Mouse (Mus musculus): ENCODE data around the gene Rnf185.

Rnf185 gene

DNA sequence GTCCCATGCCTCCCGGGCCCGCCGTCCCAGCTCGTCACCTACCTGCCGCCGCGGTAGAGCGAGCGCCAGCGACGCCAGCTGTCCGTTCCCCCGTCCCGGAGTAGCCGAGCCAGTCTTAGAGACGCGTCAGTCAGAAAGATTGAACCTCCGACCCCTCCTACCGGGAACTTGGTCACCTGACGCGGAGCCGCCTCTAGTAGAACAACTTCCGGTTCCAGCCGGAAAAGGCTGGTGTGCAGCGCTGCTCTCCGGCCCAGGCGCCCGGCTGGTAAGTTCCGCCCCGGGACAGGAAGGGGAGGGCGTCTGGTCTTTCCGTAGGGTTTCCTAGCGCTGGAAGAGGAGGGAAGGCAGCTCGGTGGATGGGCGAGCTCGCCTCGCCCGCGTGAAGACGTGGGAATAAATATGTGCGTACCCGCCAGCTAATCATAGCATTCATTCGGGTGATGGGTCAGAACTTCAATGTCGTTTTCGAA, at the start of gene Rnf185:
TSS of gene Rnf185 (minus strand) at position 197 of the 473 bp plus-strand sequence.
- CTCF ChIA-PET, result interaction anchor here (0.6 kb wide), 1 partner anchor 31 kb away, joined by 13 read pairs; no protein-coding TSS in a partner anchor

DNA sequence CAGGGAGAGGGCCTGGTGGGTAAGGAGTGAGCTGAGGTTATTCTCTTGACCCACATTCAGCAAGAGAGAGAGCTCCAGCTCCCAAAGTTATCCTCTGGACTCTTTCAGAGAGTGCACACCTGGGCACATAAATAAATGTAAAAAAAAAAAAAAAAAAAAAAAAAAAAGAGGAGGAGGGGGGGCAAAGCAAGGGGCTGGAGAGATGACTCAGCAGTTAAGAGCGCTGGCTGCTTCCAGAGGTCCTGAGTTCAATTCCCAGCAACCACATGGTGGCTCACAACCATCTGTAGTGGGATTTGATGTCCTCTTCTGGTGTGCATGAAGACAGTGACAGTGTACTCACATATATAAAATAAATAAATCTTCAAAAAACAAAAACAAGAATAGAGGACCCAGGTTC, 45.1 kb upstream of the Rnf185 start:
- CTCF ChIA-PET, result no interaction called here

DNA sequence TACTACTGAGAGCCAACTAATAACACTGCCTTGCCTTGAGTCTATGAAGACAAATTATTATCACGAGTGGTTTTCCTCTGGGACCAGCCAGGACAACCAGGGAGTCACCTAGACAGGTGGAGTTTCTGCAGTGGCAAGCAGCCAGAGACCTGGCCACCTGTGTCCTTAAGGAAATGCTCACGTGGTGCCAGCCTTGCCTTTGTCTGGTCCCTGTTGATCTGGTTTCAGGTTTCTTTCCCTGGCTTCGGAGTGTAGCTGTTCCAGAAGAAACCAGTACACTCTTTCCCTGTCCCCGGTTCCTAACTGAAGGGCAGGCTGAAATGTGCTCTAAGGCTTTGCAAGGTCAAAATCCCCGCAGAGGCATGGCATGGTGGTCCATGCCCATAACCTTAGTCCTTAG, 44.6 kb upstream of the Rnf185 start:
- CTCF ChIA-PET, result no interaction called here

DNA sequence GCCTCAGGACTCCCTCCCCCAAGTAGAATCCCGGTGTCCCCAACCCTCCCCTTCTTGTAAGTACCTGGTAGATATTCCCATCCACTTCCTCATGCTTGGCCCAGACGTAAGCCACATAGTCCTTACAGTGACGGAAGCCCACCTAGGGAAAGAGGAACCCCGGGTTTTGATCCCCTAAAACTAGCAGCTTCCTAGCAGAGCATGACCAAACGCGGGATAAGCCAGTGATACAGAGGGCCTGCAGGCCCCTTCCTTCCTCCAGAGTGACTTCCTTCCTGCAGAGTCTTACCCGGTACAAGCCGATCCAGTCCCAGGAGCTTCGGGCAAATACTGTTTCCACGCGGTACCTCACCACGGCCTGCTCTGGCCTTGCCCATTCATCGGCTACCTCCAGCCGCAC, 43.3 kb upstream of the Rnf185 start:
- CTCF ChIA-PET, result no interaction called here

DNA sequence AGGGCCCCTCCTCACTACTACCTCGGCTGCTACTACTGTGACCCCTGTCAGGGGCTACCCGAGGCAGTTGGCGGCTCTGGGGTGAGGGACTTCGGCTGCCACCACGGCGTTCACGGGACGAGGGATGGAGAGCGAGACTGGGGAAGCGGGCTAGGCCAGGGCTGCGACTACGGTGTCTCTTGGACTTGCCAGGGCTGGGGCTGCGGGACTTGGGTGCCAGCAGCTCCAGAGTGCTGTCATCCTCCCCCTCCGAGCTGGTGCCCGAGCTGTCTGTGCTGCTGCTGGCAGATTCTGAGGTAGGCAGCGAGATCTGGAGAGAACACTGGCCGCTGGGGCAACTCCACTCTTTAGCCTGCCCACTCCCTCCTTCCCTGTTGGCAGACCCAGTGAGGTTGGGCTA, 42.7 kb upstream of the Rnf185 start:
- CTCF ChIA-PET, result no interaction called here

DNA sequence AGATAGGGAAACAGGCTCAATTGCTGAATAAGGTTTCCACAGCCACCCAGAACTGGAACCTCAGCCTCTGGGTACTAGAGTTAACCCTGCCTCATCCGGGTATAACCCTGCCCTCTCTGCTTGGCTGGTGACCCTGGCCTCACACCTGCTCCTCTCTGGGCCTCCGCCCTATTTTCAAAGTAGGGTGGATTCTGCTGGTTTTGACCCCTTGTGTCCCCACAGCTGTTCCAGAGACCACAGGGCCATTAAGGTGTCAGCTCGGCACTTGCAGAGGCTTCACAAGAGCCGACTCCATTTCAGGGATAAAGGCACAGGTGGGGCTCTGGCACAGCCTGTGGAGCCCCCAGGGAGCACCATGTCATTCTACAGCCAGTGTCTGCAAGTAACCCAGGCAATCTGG, 40.6 kb upstream of the Rnf185 start:
- CTCF ChIA-PET, result no interaction called here

DNA sequence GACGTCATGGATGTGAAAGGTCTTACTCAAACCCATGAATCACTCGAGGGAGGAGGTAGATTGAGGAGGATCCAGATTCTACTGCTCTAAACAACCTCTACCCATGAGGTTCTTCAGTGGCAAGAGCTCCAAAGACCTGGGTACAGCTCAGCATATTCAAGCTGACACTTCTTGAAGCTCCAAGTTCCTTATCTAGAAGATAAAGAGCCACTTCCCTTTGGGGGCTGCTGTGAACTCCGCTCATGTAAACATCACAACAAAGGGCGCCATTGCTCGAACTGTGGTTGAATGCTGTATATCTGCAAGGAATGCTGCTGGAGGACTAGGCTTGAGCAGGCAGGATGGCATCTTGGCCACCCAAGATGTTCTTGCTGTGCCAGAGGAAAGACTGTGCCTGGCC, 36.9 kb upstream of the Rnf185 start:
- CTCF ChIA-PET, result interaction anchor here (0.6 kb wide), 1 partner anchor 25 kb away, joined by 3 read pairs; the partner anchor contains the start of gene Selenom

DNA sequence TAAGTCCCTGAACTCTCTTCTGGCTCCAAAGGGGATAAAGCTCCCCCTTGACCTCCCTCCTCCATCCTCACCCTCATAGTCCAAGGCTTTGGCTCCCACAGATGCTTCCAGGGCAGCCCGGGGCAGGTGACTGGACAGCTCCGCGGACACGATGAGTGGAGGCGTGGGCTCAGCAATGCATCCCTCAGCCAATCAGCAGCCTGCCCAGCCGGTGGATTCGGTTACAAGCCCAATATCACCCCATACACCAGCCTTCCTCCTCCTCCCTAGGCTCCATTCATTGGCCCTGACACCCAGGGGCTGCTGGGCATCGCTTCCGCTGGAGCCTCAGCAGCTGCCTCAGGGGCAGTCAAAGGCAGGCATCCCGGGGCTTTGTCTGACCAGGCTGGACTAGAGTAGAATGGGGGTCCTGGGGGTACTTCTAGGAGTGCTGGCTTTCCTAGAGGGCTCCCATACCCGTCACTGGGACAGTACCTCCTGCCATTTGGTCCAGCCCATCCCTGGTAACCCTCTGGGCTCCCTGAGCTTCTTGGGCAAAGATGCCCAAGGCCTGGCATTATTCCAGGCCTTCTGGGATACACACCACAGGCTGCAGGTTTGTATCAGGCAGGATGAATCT, 35.9 kb upstream of the Rnf185 start, which contains the start of gene Pla2g3:
TSS of gene Pla2g3 (plus strand) at position 333 of the 619 bp plus-strand sequence.
- CTCF ChIA-PET, result no interaction called here

DNA sequence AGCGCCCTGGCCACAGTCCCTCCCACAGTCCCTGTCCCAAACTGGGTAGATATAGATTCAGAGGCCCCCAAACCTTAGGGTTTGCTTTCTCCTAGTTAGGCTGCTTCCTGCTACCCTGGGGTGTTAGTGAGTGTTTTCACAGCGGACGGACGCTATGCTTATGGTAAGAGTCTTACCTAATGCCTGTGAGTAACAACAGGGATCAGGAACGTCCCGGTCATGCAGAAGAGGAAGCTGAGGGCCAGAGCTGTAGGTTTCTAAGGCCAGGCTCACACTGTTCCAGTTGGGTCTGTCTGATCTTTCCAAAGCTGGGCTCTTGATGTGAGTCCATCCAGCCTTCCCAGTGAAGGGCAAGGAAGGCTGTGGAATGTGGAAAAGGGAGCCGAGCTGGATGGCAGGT, 34.2 kb upstream of the Rnf185 start:
- CTCF ChIA-PET, result interaction anchor here (0.5 kb wide), 1 partner anchor 52 kb away, joined by 3 read pairs; no protein-coding TSS in a partner anchor

DNA sequence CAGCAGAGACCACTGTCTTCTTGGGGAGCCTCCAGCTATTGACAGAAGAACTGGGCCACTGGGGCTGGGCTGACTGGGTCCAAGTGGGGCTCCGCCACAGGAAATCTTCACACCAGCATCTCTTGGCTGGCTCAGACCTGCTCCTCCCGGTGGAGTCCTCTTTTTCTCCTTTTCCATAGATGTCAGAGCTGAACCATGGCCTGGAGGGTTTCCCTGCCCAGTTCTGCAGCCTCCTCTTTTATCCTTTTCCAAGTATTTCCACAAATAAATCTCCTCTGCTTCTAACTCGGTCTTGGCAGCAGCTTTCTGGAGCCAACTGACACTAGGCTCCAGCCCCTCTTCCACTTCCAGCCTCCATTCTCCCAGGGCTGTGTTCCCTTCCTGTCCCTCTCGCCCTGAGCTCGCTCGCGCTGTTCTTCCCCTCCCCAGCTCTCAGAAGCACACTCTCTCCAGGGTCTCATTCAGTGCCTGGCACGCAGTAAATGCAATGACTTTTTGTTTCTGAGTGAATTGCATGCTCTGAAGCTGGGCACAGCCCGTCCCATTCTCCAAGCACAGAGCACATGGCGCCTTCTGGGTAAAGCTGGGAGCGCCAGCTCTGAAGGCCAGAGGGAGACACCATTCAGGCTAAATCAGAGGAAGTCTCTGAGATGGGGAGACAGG, 31.9 kb upstream of the Rnf185 start:
- CTCF ChIA-PET, result no interaction called here

DNA sequence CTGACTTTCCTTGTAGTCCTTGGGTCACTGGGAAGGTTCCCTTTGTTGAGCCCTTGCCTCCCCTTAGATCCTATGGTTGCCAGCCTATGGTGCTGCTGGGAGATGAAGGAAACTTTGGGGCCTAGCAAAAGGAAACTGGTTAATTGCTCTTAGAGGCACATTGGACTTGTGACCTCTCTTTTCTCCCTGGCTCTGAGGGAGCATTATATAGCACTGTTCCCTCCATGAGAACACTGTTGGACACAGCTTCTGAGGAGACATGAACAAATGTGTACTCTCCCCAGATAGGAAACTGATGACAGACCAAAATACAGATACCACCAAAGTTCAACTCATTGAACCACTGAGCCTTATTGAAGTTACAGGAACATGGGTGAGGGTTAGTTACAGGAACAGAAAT, 23.3 kb upstream of the Rnf185 start:
- CTCF ChIA-PET, result interaction anchor here (0.6 to 0.8 kb wide), 2 partner anchors 31 to 83 kb away, joined by 3 read pairs; no protein-coding TSS in a partner anchor

DNA sequence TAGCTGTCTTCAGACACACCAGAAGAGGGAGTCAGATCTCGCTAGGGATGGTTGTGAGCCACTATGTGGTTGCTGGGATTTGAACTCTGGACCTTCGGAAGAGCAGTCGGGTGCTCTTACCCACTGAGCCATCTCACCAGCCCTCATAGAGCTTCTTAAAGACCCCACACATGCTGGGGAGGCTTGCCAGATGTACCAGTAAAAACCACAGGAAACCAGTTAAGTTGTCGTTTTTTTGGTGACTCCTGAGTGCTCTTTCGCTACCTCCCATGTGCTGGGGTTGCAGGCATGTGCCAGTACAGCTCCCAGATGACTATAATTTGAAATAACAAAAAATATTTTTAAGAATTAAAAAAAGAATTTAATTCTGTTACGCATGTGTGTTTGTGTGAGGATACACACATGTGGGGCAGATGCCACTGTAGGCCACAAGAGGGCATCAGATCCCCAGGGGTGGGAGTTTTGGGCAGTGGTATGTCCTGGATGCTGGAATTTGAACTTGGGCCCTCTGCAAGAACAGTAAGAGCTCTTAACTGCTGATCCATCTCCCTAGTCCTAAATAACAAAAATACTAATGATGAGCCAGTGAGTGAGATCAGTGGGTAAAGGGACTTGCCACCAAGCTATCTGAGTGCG, 22.4 kb upstream of the Rnf185 start:
- CTCF ChIA-PET, result interaction anchor here (0.6 kb wide), 1 partner anchor 31 kb away, joined by 3 read pairs; no protein-coding TSS in a partner anchor

DNA sequence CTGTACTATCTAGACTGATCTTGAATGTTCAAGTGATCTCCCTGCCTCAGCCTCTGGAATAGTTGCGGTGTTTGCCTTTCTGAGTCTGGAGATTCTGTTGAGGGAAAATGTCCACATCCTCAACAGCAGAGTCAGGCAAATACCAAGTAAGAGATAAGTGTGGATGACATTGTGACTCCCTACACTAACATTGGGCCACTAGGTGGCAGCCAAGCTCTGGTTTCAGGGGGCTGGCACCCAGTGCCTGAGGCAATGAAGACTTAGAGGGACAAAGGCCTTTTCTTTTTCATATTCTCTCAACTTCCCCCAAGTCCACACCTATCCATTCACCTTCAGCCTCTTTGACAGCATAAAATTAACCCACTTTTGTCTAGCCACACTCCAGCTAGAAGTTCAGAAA, 20.3 kb upstream of the Rnf185 start:
- CTCF ChIA-PET, result interaction anchor here (0.5 kb wide), 1 partner anchor 176 kb away, joined by 5 read pairs; no protein-coding TSS in a partner anchor

DNA sequence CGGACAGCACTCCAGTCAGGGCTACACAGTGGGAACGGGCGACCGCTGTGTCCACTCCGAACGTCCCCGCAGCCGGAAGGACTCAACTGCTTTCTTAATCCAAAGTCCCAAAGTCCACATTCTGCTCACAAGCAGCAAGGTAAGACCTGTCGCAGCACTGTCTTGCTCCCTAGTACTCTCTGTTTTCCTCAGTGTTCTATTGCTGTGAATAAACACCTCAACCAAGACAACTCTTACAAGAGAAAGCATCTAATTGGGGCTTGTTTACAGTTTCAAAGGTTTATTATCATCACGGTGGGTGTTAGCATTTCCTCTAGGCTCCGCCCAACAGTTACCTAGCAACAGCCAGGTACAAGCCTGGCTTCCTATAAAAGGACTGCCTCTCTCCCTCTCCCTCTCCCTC, 19.3 kb upstream of the Rnf185 start:
- CTCF ChIA-PET, result interaction anchor here (0.5 kb wide), 1 partner anchor 255 kb away, joined by 6 read pairs; no protein-coding TSS in a partner anchor

DNA sequence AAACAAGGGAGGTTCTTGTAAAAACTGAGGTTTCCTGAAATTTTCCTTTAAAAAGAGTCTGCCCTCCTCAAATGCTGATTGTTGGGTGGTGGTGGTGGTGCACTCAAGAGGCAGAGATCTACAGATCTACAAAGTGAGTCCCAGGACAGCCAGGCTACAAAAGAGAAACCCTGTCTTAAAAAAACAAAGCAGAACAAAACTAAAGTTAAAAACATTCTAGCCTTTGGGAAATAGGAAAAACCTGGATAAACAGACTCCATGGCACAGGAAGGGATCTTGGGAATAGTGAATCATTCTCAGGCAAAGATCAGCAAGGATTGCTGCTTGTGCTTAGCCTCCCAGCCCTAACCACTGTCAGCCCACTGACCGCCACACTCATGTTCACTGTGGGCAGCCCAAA, 10.7 kb upstream of the Rnf185 start:
- CTCF ChIA-PET, result no interaction called here

DNA sequence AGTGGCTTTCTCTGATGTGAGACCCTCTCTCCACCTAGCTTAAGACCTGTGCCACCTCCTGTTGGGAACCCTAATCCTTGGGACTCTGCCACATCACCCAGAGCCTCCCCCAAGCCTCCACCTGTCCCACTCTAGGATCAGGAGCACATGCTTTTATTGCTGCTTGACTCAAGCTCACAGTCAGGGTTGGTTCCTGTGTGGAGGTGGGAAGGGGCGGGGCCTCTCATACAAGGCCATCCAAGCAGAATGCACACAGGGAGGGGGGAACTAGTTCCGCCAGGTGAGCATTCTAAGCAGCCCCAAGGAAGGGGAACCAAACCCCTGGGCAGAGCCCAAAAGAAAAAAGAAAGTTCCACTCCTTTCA, 6.9 kb upstream of the Rnf185 start:
- CTCF ChIA-PET, result no interaction called here

DNA sequence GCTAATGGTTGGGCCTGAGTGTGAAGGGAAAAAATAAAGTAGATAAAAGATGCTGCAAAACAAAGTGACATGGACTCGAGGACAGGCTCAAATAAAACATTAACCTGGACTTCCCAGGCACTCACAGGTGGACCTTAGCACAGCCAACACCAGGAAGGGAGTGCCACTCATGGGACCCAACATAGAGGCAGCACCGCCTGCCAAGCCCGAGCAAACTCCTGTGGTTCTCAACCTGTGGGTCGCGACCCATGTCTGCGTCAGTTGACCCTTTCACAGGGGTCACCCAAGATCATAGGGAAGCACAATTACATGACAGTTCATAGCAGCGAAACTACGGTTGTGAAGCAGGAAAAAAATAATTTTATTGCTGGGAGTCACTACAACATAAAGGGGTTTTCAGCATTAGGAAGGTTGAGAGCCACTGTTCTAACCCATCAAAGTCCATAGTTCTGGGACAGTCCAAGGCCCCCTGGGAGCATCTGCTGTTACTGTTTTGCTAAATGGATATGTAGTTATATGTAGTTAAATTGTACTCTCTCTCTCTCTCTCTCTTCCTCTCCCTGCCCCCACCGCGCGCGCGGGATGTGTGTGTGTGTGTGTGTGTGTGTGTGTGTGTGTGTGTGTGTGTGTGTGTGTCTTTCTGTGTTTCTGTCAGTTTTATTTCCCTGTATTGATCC, 6.4 kb upstream of the Rnf185 start:
- CTCF ChIA-PET, result interaction anchor here (0.6 kb wide), 1 partner anchor 86 kb away, joined by 8 read pairs; no protein-coding TSS in a partner anchor

DNA sequence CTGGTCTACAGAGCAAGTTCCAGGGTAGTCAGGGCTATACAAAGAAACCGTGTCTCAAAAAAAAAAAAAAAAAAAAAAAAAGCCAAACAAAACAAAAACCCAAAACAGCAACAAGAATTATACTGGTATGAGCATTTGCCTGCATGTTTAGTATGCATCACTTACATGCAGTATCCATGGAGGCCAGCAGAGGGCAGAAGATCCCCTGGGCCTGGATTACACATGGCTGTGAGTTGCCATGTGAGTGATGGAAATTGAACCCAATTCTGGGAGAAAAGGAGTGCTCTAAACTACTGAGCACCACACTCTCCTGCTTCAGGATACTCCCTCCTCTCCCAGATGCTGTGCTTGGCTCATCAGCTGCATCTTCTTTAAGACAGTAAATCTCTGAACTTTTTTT, 4.2 kb upstream of the Rnf185 start:
- CTCF ChIA-PET, result no interaction called here

DNA sequence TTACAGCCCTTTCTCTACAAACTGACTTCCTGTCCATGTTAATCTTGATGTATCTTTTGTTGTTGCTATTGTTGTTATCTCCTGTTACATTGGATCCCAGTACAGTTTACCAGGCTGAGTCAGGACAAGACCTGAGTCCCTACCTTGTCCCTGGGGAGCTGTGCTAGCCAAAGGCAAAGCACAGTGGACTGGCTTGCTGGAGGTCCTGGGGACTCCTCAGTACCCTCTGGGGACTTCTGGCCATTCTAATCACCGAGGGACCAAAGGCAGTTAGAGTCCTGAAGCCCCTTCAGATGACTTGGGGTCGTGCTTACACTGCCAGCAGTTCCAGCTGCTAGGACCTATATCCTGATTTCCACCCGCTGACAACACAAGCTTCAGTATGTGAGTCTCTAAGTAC, 2.3 kb upstream of the Rnf185 start:
- CTCF ChIA-PET, result no interaction called here

DNA sequence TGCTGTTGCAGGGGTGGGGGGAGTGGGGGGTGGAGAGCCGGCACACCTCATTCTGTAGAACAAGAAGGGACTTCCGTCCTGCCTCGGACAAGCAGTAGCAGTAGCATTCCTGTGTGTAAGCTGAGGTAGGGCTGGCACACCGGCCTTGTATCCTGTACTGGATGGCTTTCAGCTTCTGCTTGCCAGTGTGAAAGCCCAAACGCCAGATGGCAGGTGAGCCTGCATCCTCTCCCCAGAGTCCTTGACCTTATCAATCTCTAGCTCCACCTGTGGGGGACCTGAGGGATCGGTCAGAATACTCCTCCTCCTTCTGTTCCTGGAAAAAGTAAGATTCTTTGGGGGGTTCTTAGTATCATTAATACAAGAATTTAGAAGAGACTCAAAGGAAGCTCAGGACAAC, 1.3 kb upstream of the Rnf185 start:
- CTCF ChIA-PET, result no interaction called here

DNA sequence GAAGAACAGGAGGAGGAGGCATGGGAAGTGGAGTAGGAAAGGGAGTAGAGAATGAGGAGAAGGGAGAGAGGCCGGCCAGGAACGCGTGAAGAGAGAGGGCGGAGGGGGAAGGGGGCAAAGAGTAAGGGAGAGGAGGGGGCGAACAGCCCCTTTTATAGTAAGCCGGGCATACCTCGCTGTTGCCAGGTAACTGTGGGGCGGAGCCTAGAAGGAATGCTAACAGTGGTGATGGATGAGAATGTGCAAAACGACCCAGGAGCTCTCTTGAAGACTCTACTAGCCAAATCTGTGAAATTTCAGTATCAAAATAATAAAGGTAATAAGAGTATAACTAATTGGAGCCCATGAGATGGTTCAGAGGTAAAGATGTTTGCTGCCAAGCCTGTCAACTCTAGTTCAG, 606 bp upstream of the Rnf185 start:
- CTCF ChIA-PET, result no interaction called here

DNA sequence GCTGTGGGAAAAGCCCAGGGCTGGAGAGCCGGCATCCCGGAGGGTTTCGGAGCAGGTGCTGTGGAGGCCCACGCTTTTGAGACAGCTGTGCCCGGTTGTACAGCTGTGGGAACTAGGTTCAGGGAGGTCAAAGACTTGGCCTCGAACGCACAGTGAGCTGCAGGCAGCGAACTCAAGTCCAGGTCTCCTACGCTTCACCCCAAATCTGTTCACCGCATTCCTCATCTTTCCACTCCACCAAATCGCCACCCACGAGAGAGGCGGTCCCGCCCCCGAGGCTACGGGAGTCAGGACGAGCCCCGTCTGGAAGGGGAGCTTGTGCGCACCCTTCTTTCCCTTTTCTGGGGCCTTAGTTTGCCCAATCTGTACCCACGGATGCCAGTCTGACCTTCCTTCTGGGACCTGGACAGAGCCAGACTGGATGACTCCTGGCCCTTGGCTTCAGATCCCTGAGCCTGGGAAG, 431 bp downstream of the Rnf185 start:
- CTCF ChIA-PET, result interaction anchor here (0.6 kb wide), 1 partner anchor 31 kb away, joined by 13 read pairs; no protein-coding TSS in a partner anchor
